Mouse (Mus musculus): ENCODE data around the gene Nek7. TPM values are rescaled to one million over a fixed set of nuclear protein-coding genes. Genes with fewer than 3 reads are reported as not detected.

Gene Nek7
- total RNA-seq, 2 experiments from 2014 or later: 26.5 to 26.8 TPM

DNA sequence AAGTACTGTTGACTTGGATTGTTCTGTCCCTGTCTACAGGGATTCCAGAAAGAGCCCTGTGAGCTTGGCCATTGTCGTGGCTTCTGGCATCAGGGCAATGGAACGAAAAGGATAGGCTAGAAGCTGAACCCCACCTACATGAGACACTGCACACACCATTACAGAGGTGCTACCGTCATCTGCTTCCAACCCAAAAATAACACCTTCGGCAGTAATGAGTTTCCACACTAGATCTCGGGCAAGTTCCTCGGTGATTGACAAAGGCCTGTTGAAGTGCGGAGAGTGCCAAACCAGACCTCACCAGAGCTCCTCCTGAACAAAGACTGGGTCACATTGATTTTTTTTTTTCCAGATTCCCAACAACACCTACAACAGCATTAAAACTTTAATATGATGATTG is 40.7 kb downstream of the Nek7 start:
- intact Hi-C loops (cut with DNase I): no loop called here
- no peak for DNase-seq (ENCODE audit: low spot score in 2 of 2)

- intact Hi-C loops (cut with DNase I): no loop called here
- DNase-seq (ENCODE audit: low spot score in 2 of 2): peak; percentile 43 to 52
Observed at GRCm38 (mm10) chr1:138576803-138577202, 43.1 kb downstream of the Nek7 start.

DNA sequence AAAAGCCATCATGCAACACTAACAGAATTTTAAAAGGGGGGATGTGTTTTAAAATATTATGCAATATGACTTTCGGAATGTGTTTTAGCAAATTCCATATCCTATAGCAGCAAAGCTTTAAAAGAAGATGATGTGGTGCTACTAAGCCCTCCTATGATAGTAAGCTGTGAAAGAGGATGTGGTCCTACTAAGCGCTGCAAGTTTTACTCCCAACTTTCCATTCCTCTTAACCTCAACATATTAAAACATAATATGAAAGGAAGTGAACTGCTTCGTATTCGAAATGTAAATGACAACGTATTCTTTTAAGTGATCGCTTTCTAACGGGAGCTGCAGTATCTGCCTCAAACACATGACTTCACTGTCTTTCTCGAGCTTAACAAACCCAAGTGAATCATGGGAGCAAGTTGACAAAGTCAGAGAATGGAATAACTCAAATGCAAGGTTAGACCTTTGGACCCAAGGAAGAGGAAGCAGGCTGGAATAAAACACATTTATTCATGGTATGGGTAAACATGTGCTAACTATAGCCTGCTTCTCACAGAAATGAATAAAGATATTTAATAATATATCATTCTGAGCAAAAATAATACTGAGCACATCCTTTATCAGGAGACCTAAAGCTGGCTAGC is 43.8 kb downstream of the Nek7 start:
- DNase-seq (ENCODE audit: low spot score in 2 of 2): no peak
- intact Hi-C loops (cut with DNase I): no loop called here

GRCm38 (mm10) chr1:138575629-138576028 is 44.3 kb downstream of the Nek7 start:
- no peak for DNase-seq (ENCODE audit: low spot score in 2 of 2)
- intact Hi-C loops (cut with DNase I): no loop called here

DNA sequence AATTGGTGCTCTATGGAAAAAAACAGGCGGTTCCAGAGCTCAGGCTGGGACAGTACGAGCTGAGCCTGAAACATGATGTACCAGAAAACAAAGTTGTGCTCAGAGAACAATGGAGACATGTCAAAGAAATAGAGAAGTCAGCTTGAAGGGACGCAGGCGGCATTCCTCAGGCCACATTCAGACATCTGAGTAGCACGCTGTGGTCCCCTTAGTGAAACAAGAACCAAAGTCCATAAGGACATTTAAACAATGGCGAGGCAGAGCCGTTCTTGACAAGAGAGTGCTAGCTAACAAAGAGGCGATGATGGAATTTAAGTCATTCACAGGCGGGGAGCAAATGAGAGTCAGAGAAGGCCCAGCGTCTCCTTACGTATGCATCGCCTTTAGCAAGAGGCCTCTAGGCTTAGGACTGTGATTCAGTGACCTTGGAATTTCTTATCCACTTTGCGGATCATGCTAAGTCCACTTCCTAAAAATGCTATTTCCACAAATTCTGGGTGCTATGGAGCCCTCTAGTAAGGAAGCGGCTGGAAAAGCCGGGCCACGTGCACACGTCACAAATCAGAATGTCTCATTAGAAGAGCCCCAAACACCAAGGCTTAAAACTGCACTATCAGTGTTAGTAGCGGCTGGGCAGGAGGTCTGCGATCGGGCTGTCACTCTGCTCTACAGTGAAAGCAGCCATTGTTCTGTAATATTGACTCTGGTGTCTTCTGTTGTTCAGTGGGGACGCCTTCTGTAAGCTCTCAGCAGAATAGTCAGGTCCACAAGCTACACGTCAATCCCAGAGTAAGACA is 48.2 kb downstream of the Nek7 start:
- intact Hi-C loops (cut with DNase I): no loop called here
- no peak for DNase-seq (ENCODE audit: low spot score in 2 of 2)

DNA sequence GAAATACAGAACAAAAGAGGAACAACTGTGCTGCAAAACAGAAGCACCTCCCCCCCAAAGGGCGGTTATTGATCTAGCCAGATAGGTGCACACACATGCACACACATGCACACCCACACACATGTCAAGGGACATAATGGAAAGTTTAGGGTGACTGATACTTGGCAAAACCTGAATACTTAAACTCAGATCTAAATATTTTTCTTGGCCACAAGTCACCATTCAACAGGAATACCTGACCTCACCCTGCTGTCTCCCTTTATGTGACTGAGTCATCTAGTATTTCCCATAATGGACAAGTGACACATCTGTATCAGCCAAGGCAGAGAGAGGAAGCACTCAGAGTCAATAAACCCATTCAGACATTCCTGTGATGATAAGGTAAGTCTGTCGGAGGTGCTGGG is 48.9 kb downstream of the Nek7 start:
- no peak for DNase-seq (ENCODE audit: low spot score in 2 of 2)
- intact Hi-C loops (cut with DNase I): no loop called here

GRCm38 (mm10) chr1:138568434-138569232 is 51.3 kb downstream of the Nek7 start:
- DNase-seq (ENCODE audit: low spot score in 2 of 2): no peak
- intact Hi-C loops (cut with DNase I): loop anchor here (5.0 kb wide), 1 partner anchor 49 kb away; no protein-coding TSS in a partner anchor

DNA sequence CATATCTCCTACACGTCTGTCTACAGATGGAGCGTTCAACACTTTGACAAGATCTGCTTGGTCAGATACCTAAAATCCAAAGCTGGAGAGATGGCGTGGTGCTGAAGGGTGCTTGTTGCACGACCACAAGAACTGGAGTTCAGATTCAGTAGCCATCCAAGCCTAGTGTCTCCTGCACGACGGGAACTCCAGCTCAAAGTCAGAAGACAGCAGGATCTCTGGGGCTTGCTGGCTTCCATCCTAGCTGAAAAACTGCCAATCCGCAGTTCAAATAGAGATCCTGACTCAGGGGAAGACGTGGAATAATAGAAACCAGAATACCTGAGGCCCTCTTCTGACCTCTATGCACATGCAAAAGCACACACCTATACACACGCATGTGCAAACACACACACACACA is 52.0 kb downstream of the Nek7 start:
- DNase-seq (ENCODE audit: low spot score in 2 of 2): no peak
- intact Hi-C loops (cut with DNase I): loop anchor here (5.0 kb wide), 1 partner anchor 49 kb away; no protein-coding TSS in a partner anchor

DNA sequence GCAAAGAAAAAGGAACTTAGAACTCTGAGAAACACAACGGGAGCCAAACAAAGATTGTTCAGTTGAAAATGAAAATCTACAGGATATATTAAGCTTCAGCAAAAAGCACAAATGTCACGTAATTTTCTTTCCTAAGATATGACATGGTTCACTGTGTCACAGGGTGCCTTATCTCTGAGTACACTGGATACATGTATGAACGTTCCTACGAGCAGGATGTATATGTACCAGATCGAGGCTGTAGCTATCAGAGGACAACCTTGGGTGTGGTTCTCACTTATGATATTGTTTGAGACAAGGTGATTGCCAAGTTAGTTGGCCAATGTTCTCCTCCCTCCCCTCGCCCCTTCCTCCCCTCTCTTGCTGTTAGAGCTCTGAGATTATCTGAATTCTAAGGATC is 55.3 kb downstream of the Nek7 start:
- DNase-seq (ENCODE audit: low spot score in 2 of 2): no peak
- intact Hi-C loops (cut with DNase I): loop anchor here (5.0 kb wide), 1 partner anchor 53 kb away; no protein-coding TSS in a partner anchor

DNA sequence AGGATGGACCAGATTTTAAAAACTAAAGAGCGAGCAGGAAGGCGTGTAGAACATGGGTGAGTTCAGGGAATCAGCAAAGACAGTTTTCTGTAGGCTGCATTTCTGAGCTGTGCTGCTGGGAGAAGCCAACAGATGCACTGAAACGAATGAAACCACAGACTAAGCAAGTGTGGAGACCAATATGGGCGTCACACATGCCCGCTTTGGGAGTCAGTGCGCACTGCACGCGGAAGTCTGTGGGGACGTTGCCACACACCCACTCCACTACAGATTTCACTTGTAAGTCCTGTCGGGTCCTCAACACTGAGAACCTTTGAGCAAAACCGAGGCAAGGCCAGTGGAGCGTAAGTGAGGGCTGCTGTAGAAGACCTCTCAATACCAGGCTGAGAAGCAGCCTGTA is 59.2 kb downstream of the Nek7 start:
- intact Hi-C loops (cut with DNase I): no loop called here
- peak; percentile 15 to 20 for DNase-seq (ENCODE audit: low spot score in 2 of 2)

GRCm38 (mm10) chr1:138559213-138560101 is 60.5 kb downstream of the Nek7 start:
- DNase-seq (ENCODE audit: low spot score in 2 of 2): no peak
- intact Hi-C loops (cut with DNase I): no loop called here

DNA sequence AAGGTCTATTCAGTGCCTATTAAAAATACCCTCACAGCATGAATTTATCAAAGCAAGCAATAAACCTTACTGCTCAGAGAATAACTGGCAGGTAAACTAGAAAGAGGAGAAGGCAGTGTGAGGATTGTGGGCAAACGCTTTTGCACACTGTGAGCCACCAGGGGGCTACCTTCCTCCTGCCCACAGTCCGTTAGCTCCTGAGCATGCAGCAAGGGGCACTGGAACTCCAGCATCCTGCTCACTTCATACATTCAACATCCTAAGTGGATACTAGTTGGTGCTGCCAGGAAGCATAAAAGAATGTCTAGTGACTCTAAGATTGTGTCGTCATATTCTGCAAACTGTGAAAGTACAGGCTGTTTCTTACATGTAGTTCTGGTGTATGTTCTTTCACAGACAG is 61.6 kb downstream of the Nek7 start:
- intact Hi-C loops (cut with DNase I): no loop called here
- DNase-seq (ENCODE audit: low spot score in 2 of 2): no peak

- intact Hi-C loops (cut with DNase I): no loop called here
- no peak for DNase-seq (ENCODE audit: low spot score in 2 of 2)
Observed at GRCm38 (mm10) chr1:138554926-138555325, 65.0 kb downstream of the Nek7 start.

- DNase-seq (ENCODE audit: low spot score in 2 of 2): no peak
- intact Hi-C loops (cut with DNase I): no loop called here
Observed at GRCm38 (mm10) chr1:138550184-138550583, 69.8 kb downstream of the Nek7 start.

- intact Hi-C loops (cut with DNase I): no loop called here
- DNase-seq (ENCODE audit: low spot score in 2 of 2): no peak
Observed at GRCm38 (mm10) chr1:138542170-138542515, 77.8 kb downstream of the Nek7 start.

DNA sequence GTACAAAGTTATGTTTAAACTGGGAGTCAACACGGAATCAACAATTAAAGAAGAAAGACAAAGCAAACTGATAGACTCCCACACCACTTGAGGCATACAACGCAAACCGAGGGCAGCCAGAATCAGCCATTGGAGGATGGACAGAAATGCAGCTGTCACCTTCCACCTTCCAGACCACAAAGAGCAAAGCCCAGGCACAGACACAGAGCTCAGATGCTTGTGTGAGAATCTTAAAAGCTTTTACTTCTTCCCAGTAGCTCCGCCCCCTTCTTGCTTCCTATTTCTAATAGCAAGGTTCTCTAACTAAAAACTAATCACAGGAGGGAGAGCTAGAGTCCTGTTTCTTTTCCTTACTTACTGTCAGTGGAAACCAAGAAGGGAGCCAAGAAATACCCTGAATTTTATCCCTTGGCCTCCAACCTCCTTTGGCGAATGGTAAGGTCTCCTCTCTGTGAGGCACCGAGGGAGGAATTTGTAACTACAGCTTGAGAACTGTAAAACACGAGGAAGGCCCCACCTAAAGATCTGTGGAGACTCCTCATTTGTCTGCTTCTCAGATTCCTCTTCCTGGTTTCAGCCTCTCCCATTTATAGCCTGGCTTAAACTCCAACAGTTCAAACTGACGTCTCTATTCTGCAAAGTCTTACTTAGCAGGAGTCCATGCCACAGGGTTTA is 78.3 kb downstream of the Nek7 start:
- DNase-seq (ENCODE audit: low spot score in 2 of 2): no peak
- intact Hi-C loops (cut with DNase I): no loop called here

- intact Hi-C loops (cut with DNase I): no loop called here
- no peak for DNase-seq (ENCODE audit: low spot score in 2 of 2)
Observed at GRCm38 (mm10) chr1:138539713-138540112, 80.2 kb downstream of the Nek7 start.

- no peak for DNase-seq (ENCODE audit: low spot score in 2 of 2)
- intact Hi-C loops (cut with DNase I): no loop called here
Observed at GRCm38 (mm10) chr1:138538217-138538616, 81.7 kb downstream of the Nek7 start.
